Mouse (Mus musculus) embryonic fibroblast, embryonic 13.5 days (primary cell): ENCODE data around the gene Gm28308. TPM values are rescaled to one million over a fixed set of nuclear protein-coding genes. Genes with fewer than 3 reads are reported as not detected.

Source experiments
- H3K27ac ChIP-seq: 2 replicates; pipeline ENCODE4 v1.5.1; 2012; ENCODE audit warnings: low read length, control low read depth, inconsistent platforms; ENCODE audit not compliant: insufficient read depth
- H3K4me1 ChIP-seq: 2 replicates; pipeline ENCODE4 v1.6.1; 2011; ENCODE audit warnings: low read length; ENCODE audit not compliant: control insufficient read depth, insufficient read depth
- H3K4me3 ChIP-seq: 2 replicates; pipeline ENCODE4 v1.5.1; 2011; ENCODE audit warnings: mild to moderate bottlenecking, control low read depth, low read length; ENCODE audit not compliant: insufficient read depth
- CTCF ChIP-seq: IDR thresholded peaks from 2 replicates; pipeline ENCODE4 v1.5.1; 2011; ENCODE audit warnings: mild to moderate bottlenecking, control low read depth, low read length, moderate library complexity, borderline replicate concordance; ENCODE audit not compliant: insufficient read depth
- POLR2A ChIP-seq: IDR thresholded peaks from 2 replicates; pipeline ENCODE4 v1.6.1; 2011; ENCODE audit warnings: low read depth, mild to moderate bottlenecking, control low read depth, low read length, moderate library complexity
- polyA plus RNA-seq: library from polyadenylated mRNA; stranded (reverse); fragments of >200 nt; gene quantifications from 2 replicates; pipeline ENCODE4 v1.2.4, GENCODE M21; 2011; ENCODE audit warnings: low read depth; ENCODE audit not compliant: missing spikeins, insufficient read length

Gene Gm28308
- polyA plus RNA-seq, 1 experiment = not detected

DNA sequence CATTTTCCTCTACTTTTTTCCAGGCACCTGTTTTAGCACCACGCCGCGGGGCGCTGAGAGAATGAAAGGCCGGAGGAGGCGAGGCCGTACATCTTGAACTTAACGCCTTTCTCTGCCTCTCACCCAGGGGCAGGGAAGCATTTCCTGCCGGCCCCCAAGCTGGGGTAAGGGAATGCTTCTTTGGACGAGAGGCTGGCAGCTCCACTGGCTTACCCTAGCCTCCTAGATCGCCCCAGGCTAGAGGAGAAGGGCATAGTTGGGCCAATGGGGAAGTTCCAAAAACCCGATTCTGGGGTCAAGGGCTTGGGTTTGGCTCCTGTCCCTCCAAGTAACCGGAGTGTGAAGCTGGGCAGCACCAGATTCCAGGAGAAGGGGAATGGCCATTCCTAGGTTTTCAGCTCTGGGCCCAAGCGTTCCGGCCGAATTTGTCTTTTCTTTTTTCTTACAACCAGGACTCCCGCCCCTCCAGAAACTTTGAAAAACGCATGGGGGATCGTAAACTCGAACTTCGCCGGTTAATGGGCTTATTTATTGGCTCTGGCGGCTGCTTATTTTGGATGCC is 19.9 kb upstream of the Gm28308 start:
- TF ChIP-seq POLR2A (no peak), CTCF (no peak)
- peak overlapping the region; percentile 38 for H3K27ac ChIP-seq

DNA sequence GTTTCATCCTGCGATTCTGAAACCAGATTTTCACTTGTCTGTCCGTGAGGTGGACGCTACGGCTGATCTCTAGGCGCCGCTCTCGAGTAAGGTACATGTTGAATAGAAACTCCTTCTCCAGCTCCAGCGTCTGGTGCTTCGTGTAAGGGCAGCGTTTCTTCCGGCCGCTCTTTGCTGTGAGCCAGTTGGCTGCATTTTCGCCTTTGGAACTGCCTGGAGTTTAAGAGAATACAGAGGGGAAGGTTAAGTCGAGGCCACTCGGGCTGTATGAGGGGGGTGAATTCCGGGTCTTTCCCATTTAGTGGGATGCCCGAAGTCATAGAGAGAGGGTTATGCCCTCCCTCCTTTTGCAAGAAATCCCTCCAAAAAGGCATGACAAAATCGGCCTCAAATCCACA is 19.4 kb upstream of the Gm28308 start:
- TF ChIP-seq CTCF = no peak
- TF ChIP-seq POLR2A = no peak
- no peaks in the 10 kb centered on the region for H3K4me1 ChIP-seq
- H3K27ac ChIP-seq = peak overlapping the region; percentile 38
- H3K4me3 ChIP-seq = peak overlapping the region; percentile 52

More for the DNA sequence above, 19.9 kb upstream of the Gm28308 start:
- Histone ChIP-seq H3K4me3 (peak overlapping the region; percentile 52), H3K4me1 (no peaks in the 10 kb centered on the region)

DNA sequence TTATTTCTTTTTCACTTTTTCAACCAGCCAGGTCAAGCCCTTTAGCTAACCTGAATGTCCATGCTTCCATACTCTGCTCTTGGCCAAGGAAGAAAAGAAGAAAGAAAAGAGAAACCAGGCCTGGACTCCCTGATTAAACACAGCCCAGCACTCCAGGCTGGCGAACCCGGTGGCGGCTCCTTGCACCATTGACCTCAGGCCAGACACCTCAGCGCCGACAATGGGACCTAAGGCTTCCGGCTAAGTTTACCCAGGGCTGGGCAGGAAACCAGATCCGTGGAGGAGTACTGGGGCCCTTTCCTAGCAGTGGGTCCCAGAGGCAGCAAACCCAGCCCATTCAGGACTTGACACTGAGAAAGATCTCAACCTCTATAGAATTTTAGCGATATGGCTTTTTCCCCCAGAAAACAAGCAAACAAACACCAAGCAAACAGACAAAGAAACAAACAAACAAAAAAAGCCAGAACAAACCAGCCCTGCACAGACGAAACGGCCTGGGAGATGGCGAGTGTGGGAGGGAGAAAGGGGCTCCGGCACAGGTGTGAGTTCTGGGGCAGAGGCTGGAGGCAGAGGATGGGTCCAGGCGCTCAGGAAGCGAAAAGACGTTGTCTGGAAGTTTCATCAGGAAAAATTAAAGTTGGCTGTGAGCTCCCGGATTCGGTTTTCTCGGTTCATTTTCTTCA is 18.9 kb upstream of the Gm28308 start:
- Histone ChIP-seq H3K4me3 (peak overlapping the region; percentile 52), H3K27ac (peak overlapping the region; percentile 38; the same call in 1 of the 2 replicates), H3K4me1 (no peaks in the 10 kb centered on the region)
- TF ChIP-seq CTCF (no peak), POLR2A (no peak)

DNA sequence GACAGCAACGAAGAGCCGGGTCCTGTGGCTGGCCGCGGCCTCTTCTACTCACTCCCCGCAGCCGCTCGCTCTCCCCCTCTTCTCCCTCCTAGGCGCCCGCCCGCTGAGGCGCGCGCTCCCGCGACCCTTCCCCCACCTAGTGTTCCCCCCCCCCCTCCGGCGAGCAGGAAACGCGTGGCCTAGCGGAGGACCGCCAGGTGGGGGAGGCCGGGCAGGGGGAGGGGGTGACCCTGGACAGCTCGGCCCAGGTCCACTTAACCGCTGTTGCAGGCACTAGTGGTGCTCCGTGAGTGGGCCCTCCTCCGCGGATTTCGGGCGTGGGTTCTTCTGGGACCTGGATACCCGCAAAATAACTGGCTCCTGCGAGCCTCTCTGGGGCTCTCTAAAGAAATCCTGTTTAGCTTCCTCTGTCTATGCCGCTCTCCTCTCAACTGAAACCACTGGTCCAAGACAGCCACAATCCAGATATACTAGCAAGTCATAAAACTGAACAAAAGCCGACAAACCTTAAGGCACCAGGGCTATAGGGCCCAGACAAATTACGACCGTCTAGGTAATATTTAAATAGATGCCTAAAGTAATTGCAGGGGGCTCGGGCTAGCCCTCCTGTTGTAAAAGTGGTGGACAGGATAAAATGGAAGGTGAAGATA is 17.5 kb upstream of the Gm28308 start, which contains the start of gene Hoxa9:
TSS of gene Hoxa9 (minus strand) at position 574 of the 650 bp plus-strand sequence.
- H3K27ac ChIP-seq = peak within 1 kb of the TSS; percentile 55
- peak within 1 kb of the TSS; percentile 52 for H3K4me3 ChIP-seq
- TF ChIP-seq POLR2A (no peak), CTCF (no peak)
- no peaks in the 10 kb centered on the region for H3K4me1 ChIP-seq

DNA sequence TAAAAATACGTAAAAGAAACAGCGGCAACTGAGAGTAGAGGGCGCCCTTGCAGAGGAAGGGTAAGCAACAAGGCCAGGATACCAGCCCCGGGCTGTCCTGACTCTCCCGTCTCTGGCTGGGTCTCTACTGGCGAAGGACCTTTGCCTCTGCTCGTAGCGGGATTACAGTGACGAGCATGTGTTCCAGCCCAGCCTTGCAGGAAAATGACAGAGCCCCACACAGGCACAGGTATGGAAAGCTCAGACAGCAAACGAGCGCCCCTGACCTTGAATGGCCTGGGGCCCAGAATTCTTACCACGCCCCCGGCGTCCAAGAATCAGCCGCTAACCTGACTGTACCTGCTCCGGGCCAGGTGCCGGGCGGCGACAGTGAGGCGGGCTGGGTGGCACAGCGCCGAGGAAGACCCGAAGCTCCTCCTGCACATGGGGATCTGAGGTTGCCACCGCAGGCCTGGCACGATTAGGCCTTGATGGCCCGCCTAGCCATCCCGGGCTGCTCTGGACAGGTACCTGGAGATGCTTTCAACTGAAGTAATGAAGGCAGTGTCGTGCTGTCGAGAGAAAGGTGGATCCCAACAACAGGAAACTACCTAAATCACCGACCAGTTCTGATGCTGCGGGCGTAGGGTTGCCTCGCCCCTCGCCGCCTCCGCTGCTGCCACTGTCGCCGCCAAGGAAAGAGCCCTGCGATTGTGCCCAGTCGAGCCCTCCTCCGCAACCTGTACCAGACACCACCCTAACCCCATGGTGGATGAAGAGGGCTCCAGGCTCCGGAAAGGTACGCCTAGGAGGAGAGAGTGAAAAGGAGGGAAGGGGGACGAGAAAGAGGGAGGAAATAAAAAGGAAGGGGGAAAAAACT is 16.6 kb upstream of the Gm28308 start:
- Histone ChIP-seq H3K27ac (peak overlapping the region; percentile 30; the same call in 1 of the 2 replicates), H3K4me1 (no peaks in the 10 kb centered on the region), H3K4me3 (peak overlapping the region; percentile 42)
- TF ChIP-seq POLR2A (no peak), CTCF (no peak)

DNA sequence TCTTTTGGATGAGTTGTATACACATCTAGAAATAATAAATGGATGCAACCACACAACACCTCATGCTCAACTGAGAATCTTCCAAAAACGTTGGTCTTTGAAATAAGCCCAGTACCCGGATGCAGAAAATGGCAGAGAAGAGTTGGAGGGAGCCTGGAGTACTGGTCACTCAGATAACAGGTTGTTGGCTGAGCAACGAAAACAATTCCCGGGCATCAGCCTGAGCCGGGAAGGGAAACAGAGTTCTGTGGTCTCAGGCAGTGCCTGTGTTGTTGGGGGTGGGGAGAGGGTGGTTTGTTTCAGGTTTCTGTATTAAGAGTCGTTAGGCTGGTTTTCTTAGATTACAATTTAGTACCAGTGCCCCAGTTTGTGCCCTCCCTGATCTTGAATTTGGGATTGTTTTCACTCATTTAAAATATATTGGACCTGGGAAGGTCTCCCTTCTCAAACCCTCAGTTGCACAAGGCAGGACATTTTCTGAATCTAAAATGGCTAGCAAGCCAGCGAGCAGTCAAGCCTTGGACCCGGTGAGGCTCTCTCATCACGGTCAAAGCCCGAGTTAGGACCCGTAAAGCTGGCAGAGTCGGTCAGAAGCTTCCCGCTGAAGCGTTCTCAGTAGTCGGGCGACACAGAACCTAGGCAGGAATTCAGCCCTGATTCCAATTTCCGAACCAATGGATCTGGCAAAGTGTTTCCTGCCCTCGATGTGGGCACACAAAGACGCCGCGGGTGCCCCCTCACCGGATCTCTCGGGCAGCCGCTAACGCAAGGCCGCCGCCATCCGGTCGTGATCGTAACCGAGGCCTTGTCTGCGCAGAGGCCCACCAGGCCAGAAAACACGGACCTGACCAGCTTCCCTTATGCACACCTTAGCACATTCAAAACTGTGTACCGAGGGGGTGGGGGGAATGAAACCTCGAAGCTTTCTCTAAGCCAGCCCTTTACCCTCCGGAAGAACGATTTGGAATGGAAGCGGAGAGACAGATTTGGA is 15.6 kb upstream of the Gm28308 start:
- Histone ChIP-seq H3K4me3 (peak overlapping the region; percentile 42), H3K4me1 (no peaks in the 10 kb centered on the region), H3K27ac (peak overlapping the region; percentile 30)
- TF ChIP-seq POLR2A = no peak
- no peak for TF ChIP-seq CTCF

DNA sequence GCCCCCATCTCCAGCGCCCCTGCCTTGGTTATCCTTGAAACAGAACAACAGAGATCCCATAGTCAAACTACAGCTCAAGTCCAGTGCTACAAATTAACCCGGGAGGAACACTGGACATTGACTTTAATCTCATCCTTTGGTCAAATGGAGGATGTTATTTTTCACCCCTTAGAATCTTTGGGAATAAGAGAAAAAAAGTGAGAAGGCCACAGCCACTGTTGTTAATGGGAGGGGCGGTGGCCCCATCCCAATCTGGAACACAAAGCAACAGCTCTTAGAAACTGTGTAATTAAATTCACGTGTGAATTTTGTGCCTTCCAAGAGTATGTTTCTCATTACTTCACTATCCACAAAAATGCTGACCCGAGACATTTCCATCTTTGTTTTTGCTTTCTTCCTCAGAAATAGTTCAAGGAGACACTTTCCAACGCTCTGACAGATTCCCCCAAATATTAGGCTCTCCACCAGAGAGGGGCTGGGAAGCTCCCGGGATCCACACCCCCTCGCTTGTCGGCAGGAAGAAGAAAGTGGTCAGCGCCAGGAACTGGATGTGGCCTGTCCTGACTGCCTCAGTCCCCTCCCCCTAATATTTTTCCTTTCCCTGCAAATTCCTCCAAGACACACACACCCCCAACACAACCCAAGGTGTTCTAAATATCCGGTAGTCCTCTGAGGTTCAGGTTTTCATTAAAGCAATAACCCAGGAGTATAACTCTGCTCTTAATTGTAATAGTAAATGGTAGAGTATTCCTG is 14.5 kb upstream of the Gm28308 start:
- Histone ChIP-seq H3K4me3 (no peak overlapping the region; the same call in 1 of the 2 replicates), H3K27ac (peak overlapping the region; percentile 72), H3K4me1 (no peaks in the 10 kb centered on the region)
- no peak for TF ChIP-seq CTCF
- no peak for TF ChIP-seq POLR2A
